Mouse (Mus musculus) embryonic facial prominence, embryonic 15.5 days (tissue): ENCODE measurements around the gene Dct. TPM values are rescaled to one million over a fixed set of nuclear protein-coding genes. Genes with fewer than 3 reads are reported as not detected.

Experiments
- ATAC-seq: fragments of 200-750 bp; cut with Nextera tagmentation; 2 replicates; pipeline ENCODE4 v1.8.0; 2017; ENCODE audit warnings: low read depth, moderate TSS enrichment; ENCODE audit not compliant: insufficient number of reproducible peaks, low FRiP score, low TSS enrichment
- H3K27ac ChIP-seq: fragments of 300-500 bp; sonication (generic); replicated peaks from 2 replicates; pipeline ENCODE4 v1.5.1; 2015; ENCODE audit warnings: mild to moderate bottlenecking, inconsistent platforms
- H3K27me3 ChIP-seq: fragments of 300-500 bp; sonication (generic); 2 replicates; pipeline ENCODE4 v1.6.1; 2015; ENCODE audit warnings: inconsistent platforms
- H3K36me3 ChIP-seq: fragments of 300-500 bp; sonication (generic); 2 replicates; pipeline ENCODE4 v1.6.1; 2015; ENCODE audit warnings: mild to moderate bottlenecking, inconsistent platforms
- H3K4me1 ChIP-seq: fragments of 300-500 bp; sonication (generic); 2 replicates; pipeline ENCODE4 v1.6.1; 2015; ENCODE audit warnings: inconsistent platforms
- H3K4me2 ChIP-seq: fragments of 300-500 bp; sonication (generic); replicated peaks from 2 replicates; pipeline ENCODE4 v1.6.1; 2015; ENCODE audit warnings: mild to moderate bottlenecking, inconsistent platforms
- H3K4me3 ChIP-seq: fragments of 300-500 bp; sonication (generic); replicated peaks from 2 replicates; pipeline ENCODE4 v1.5.1; 2015; ENCODE audit warnings: mild to moderate bottlenecking, inconsistent platforms
- H3K9ac ChIP-seq: fragments of 300-500 bp; sonication (generic); 2 replicates; pipeline ENCODE4 v1.6.1; 2015; ENCODE audit warnings: inconsistent platforms
- H3K9me3 ChIP-seq: fragments of 300-500 bp; sonication (generic); replicated peaks from 2 replicates; pipeline ENCODE4 v1.6.1; 2016; ENCODE audit warnings: inconsistent platforms
- WGBS: fragments of 180-500 bp; shearing (Covaris S2); methylation state at CpG from one replicate; pipeline ENCODE4 v1.1.7; 2015; 5-methylcytosine and 5-hydroxymethylcytosine counted together
- polyA plus RNA-seq: library from polyadenylated mRNA; unstranded; fragments of >200 nt; fragmentation: Nextera tagmentation; extraction: Ambion mirVana; gene quantifications from 2 replicates; pipeline ENCODE4 v1.2.1, GENCODE M21; 2015

The Dct gene
- polyA plus RNA-seq: 26.0 and 30.3 TPM in 2 replicates

DNA sequence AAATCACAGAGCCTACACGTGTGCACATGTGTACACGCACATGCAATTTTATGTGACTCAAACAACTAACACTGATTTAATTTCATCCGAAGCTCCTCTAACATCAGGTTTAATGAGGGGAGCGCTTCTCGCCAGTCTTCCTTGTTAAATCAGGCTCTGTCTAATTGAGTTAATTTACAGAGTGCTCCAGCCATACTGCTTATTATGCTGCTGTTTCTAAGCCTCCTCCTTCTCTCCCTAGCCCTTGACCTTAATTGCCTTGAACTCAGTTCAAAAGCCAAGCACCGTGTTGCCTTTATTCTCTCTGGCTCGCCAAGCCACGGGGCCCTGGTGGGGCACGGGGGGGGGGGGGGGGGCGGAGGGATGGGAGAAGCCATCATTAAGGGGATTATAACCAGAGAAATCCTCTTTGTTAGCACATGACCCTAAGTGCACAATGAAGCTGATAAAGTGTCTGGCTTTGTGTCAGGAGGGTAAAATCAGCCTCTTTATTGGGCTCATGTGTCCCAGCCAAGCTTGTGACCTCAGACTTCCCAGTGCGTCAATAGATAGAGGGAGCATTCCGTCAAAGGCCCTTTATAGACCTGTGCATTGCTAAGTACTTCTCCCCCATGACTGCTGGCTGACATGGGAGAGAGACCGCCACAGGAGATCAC is at the start of gene Dct:
Gene Dct (minus strand): TSS at position 270 of the 656 bp plus-strand sequence.
- H3K9me3 ChIP-seq: no peaks in the 10 kb centered on the region
- no peak within 1 kb of the TSS for H3K4me2 ChIP-seq
- H3K9ac ChIP-seq: no peak within 1 kb of the TSS
- no peak for ATAC-seq
- H3K27me3 ChIP-seq: no peaks in the 10 kb centered on the region
- no peak within 1 kb of the TSS; the same call in 1 of the 2 replicates for H3K27ac ChIP-seq
- 37% methylated on average over 13 of the region's 13 CpGs for WGBS
- no peak within 1 kb of the TSS for H3K4me3 ChIP-seq
- no peaks in the 10 kb centered on the region for H3K36me3 ChIP-seq
- peaks cover 8% of the 10 kb centered on the region; the same call in 1 of the 2 replicates for H3K4me1 ChIP-seq

DNA sequence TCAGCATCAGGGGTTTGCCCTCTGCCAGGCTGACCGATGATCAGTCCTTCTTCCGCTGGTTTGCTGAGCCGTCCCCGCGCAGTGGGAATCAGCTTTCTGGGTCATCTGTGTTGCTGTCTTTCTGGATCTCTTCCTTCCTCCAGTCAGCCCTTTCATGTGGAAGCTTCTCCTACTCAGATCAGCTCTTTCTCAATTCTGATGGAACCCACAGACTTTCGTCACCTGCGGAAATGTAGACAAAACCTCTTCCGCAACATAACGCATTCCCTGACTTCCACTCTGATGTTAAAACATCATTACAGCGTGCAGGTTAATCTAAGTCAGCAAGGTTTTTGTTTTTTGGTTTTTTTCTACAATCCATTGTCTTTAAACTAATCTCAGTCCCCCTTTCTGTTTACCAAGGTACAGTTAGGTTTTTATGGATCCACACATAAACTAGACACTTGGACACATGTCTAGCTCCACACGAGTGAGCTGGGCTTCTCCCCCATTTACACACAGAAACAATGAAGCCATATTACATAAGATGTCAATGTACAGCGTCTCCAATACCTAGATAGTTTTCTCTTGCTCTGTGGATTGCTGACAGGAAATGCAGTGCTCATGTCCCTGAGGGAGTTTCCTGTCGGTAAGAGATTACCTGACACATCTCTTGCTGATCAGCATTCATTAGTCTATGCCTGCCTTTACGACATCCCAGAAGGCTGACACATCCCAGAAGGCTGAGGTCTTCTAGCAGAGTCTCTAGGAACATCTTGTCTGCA is 49.4 kb upstream of the Dct start:
- no peak overlapping the region for H3K4me3 ChIP-seq
- no peaks in the 10 kb centered on the region for H3K36me3 ChIP-seq
- no peak overlapping the region for H3K4me2 ChIP-seq
- H3K9ac ChIP-seq: no peak overlapping the region
- no peaks in the 10 kb centered on the region for H3K9me3 ChIP-seq
- no peaks in the 10 kb centered on the region for H3K27me3 ChIP-seq
- no peak for ATAC-seq
- WGBS: 77% methylated on average over 14 of the region's 14 CpGs
- no peaks in the 10 kb centered on the region for H3K4me1 ChIP-seq
- H3K27ac ChIP-seq: no peak overlapping the region

DNA sequence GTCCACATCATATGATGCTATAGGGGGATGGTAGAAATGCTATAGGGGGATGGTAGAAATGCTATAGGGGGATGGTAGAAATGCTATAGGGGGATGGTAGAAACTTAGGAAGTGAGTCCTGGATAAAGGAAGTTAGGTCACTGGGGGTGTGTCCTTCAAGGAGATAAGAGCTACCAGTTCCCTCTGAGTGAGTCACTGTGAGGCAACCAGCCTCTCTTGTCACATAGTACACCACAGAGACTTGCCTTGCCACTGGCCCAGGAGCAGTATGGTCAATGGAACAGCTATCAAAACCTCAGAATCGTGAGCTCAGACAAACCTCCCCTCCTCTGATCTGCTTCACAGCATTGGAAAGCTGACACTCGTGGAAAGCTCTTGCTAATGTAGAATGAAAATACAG is 46.2 kb upstream of the Dct start:
- H3K9me3 ChIP-seq: no peaks in the 10 kb centered on the region
- no peak for ATAC-seq
- H3K27ac ChIP-seq: no peak overlapping the region
- no peak overlapping the region for H3K9ac ChIP-seq
- no peaks in the 10 kb centered on the region for H3K4me1 ChIP-seq
- no peaks in the 10 kb centered on the region for H3K27me3 ChIP-seq
- H3K4me2 ChIP-seq: no peak overlapping the region
- no peaks in the 10 kb centered on the region for H3K36me3 ChIP-seq
- WGBS: 43% methylated on average over 2 of the region's 2 CpGs
- H3K4me3 ChIP-seq: no peak overlapping the region

DNA sequence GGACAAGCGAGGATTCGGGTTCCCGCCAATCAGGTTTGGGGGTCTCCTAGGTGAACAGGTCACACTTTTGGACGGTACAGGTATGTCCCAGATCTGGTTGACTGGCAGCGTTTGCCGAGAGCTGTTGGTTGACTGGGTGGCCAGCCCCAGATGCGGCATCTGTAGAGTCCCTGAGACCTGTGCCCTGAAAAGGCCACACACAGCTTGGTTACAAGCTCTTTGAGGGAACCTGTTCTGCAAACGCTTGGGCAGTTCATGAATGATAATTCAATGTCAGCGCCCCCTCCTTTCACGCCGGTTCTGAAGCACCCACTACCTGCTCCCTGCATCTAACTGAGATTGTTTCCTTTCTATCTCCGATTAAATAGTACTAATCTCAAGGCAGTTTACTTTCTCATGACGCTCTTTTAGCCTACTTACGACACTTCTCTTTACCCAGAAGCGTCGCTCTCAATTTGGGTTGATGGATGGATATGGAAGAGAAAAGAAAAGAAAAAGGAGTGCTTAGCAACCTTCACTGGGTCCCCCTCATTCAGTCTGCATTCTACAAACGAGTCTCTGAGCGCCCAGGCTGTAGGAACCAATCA is 37.9 kb upstream of the Dct start:
- Histone ChIP-seq H3K27ac (peak overlapping the region; percentile 88), H3K9me3 (no peaks in the 10 kb centered on the region), H3K36me3 (no peaks in the 10 kb centered on the region), H3K4me2 (peak overlapping the region; percentile 68), H3K4me1 (0 out of 2 replicates have a peak, but pooled peaks cover 3% of the 10 kb centered on the region), H3K4me3 (peak overlapping the region; percentile 78), H3K9ac (peak overlapping the region; percentile 57), H3K27me3 (no peaks in the 10 kb centered on the region)
- 0 out of 2 replicates have a peak, but pooled peaks have one; percentile 30 for ATAC-seq
- WGBS: 1% methylated on average over 18 of the region's 18 CpGs

DNA sequence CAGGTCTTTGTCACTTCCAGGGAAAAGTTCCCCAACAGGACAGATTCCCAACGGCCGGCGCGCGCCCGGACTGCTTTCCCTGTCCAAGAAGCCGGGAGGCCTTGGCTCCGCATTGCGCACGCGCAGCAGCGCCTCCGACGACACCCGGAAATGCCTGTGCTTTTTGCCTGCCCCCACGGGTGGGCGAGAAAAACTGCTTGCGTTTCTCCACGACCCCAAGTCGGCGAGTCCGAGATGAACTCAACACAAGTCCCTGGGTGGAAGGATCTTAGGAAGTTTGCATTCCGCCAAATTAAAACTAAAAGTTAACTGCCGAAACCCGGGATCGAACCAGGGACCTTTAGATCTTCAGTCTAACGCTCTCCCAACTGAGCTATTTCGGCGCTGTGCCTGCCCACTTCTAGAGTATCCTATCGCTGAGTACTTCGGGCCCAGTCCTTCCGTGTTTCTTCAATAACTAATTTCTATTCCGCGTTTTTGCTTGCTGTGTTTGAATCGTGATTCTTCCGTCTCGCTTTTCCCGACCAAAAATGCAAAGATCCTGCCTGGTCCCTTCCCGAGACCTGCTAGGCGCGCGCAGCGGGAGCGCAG is 37.3 kb upstream of the Dct start:
- Histone ChIP-seq H3K27me3 (no peaks in the 10 kb centered on the region), H3K36me3 (no peaks in the 10 kb centered on the region), H3K4me2 (peak overlapping the region; percentile 68), H3K4me3 (peak overlapping the region; percentile 78), H3K9me3 (no peaks in the 10 kb centered on the region), H3K4me1 (0 out of 2 replicates have a peak, but pooled peaks cover 3% of the 10 kb centered on the region), H3K9ac (peak overlapping the region; percentile 57), H3K27ac (peak overlapping the region; percentile 88)
- peak; percentile 75 for ATAC-seq
- under 1% methylated on average over 44 of the region's 44 CpGs for WGBS

DNA sequence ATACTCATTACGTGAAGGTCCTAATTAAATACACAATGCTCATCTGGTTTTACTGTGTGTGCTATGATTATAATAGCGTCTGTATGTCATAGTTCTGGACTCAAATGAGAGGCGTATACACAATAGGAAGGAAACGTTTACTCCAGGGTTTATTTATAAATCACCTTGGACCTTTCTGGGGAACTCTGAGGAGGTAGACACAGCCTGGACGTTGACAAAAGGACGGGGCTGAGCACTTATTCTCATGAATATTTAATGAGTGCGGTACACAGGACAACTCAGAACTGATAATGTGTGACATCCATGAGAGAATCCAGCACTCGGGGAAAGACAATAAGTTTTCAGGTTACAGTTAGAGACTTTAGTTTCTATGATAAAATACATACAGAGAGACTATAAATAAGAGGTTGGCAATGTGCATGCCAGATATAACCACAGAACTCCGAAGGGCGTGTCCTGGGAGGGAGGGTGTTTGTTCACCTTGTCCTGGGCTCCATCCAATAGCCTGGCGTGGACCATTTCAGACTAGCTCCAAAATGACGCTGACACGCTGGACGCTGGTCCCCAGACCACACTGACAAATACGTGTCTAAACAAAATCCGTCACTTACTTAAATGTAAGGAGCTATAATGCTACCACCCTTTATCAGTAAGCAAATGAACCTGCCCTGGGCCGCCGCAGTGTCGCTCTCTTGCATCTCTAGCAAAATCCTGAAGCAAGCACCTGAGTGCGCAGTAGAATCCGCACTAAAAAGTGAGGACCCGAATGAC is 36.6 kb upstream of the Dct start:
- 0 out of 2 replicates have a peak, but pooled peaks cover 3% of the 10 kb centered on the region for H3K4me1 ChIP-seq
- no peaks in the 10 kb centered on the region for H3K9me3 ChIP-seq
- peak overlapping the region; percentile 68 for H3K4me2 ChIP-seq
- H3K36me3 ChIP-seq: no peaks in the 10 kb centered on the region
- no peaks in the 10 kb centered on the region for H3K27me3 ChIP-seq
- peak overlapping the region; percentile 88 for H3K27ac ChIP-seq
- no peak for ATAC-seq
- WGBS: 9% methylated on average over 22 of the region's 22 CpGs
- peak overlapping the region; percentile 78 for H3K4me3 ChIP-seq
- H3K9ac ChIP-seq: peak overlapping the region; percentile 57

DNA sequence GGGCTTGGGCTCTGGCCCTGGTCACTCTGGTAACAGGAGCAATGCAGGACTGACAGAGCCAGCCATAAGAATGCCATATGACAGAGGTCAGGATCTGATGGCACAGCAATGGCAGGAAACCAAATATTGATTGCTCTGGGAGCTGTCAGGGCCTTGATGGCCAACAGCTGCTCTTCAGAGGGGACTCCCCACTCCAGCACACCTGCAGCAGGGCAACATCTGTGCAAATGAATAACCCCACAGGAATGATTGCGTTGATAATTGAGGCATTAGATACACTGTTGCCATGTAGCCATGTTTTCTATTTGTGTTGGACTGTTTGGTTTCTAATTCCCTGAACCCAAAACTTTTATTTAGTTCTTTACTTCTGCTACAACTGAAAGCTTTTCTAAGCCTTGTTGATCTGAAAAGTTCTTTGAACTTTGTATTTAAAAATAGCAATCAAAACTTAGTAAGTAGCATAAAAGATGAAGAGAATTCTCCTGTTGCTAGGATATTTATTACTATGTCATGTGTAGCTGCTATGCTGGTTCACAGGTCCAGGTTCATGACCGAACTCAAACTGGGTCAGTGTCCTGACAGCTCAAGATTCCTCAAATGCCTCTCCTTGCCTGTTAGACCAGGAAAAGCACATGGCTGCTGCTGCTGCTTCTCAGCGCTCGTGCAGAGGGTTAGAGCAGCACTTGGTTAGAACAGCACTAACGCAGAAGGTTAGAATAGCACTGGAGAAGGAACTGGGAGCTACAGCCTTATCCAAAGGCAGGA is 34.4 kb upstream of the Dct start:
- no peak overlapping the region for H3K27ac ChIP-seq
- H3K9ac ChIP-seq: no peak overlapping the region
- no peaks in the 10 kb centered on the region for H3K27me3 ChIP-seq
- no peaks in the 10 kb centered on the region for H3K9me3 ChIP-seq
- no peaks in the 10 kb centered on the region for H3K36me3 ChIP-seq
- no peak overlapping the region for H3K4me2 ChIP-seq
- H3K4me3 ChIP-seq: no peak overlapping the region
- no peak for ATAC-seq
- WGBS: 43% methylated on average over 5 of the region's 5 CpGs
- 0 out of 2 replicates have a peak, but pooled peaks cover 3% of the 10 kb centered on the region for H3K4me1 ChIP-seq

DNA sequence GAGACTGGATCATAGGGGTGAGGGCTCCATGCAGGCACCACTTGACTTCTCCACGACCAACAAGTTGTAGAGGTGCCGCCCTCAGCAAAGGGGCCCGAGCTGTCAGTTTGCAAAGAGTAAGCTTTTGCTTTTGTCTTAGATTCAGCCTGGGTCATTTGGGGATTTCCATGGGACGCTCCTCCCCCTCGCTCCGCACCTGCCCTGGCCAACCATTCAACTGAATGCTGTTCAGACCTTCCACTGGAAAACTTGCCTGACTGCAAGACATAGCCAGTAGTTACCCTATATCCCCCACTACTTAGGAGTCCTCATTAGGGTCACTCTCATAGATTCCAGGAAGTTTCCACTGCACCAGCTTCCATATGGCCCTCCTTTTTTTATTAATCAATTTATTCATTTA is 31.8 kb upstream of the Dct start:
- no peaks in the 10 kb centered on the region for H3K9me3 ChIP-seq
- 84% methylated on average over 6 of the region's 6 CpGs for WGBS
- H3K36me3 ChIP-seq: no peaks in the 10 kb centered on the region
- 0 out of 2 replicates have a peak, but pooled peaks cover 3% of the 10 kb centered on the region for H3K4me1 ChIP-seq
- no peak for ATAC-seq
- no peak overlapping the region for H3K9ac ChIP-seq
- H3K4me3 ChIP-seq: no peak overlapping the region
- no peak overlapping the region for H3K27ac ChIP-seq
- H3K4me2 ChIP-seq: no peak overlapping the region
- H3K27me3 ChIP-seq: no peaks in the 10 kb centered on the region

DNA sequence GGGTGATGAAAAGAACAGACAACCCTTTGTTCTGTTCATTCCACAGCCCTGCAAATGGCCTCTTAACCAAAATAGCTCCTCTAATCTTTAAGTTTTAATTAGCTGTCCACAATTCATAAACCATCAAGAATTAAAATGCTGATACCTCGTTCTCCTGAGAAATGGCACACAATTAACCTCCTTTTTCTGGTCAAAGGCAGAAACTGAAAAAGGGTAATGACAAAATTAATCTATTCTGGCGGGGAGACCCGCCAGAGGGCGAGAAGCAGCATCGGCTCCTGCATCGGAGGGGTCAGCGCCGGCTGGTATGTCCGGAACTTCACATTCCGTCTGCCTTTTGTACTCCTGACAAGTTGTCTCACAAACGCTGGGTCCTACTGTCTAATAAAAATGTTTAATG is 28.6 kb upstream of the Dct start:
- Histone ChIP-seq H3K4me2 (no peak overlapping the region), H3K9me3 (no peaks in the 10 kb centered on the region), H3K4me1 (no peaks in the 10 kb centered on the region), H3K4me3 (no peak overlapping the region), H3K36me3 (no peaks in the 10 kb centered on the region), H3K9ac (no peak overlapping the region), H3K27ac (no peak overlapping the region), H3K27me3 (no peaks in the 10 kb centered on the region)
- ATAC-seq: no peak
- WGBS: 36% methylated on average over 11 of the region's 11 CpGs

DNA sequence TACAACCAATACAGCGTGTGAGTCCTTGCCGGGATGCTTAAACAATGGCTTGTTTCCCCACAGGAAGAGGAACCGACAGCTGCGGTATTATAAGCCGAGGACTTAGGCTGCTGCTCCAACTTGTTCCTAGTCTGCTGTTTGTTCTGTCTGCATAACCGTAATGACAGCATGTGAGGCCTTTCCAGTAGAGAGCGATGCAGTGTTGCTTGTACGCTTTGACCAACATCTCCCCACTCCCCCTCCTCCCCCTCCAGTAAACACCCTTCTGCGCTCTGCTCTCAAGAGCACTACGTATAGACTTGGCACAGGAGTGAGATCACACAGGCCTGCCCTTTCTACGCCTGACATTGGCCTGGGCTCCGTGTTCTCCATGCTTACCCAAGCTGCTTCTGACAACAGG is 18.1 kb upstream of the Dct start:
- Histone ChIP-seq H3K4me1 (no peaks in the 10 kb centered on the region), H3K4me3 (no peak overlapping the region), H3K4me2 (no peak overlapping the region), H3K9ac (no peak overlapping the region), H3K27me3 (no peaks in the 10 kb centered on the region), H3K36me3 (no peaks in the 10 kb centered on the region), H3K27ac (no peak overlapping the region), H3K9me3 (no peaks in the 10 kb centered on the region)
- 60% methylated on average over 12 of the region's 12 CpGs for WGBS
- ATAC-seq: no peak; the same call in 1 of the 2 replicates
